Mouse (Mus musculus): ENCODE results near the gene Vmn1r107. TPM values are rescaled to one million over a fixed set of nuclear protein-coding genes. Genes with fewer than 3 reads are reported as not detected.
"Not testable (repeated sequence)": the region's sequence is repeated elsewhere in the genome, so short reads cannot be mapped to it uniquely, and the experiment has no call there.

Vmn1r107 gene
- not detected in 2 replicates for polyA plus RNA-seq (2015; fragmentation: Nextera tagmentation; extraction: Ambion mirVana)

- H3K9me3 ChIP-seq (replicated peaks; ENCODE audit: low read length); H3K27me3 ChIP-seq (ENCODE audit: insufficient read depth, low read length); H3K4me3 ChIP-seq (replicated peaks; ENCODE audit: low read depth, low read length); H3K4me1 ChIP-seq (replicated peaks; ENCODE audit: insufficient read depth, low read length); H3K9ac ChIP-seq (ENCODE audit: low read depth, low read length); ATAC-seq (replicated peaks; ENCODE audit: low FRiP score, low read depth); H3K27ac ChIP-seq; H3K36me3 ChIP-seq (ENCODE audit: insufficient read depth, low read length); H3K4me2 ChIP-seq (ENCODE audit: low read length); DNase-seq (ENCODE audit: low spot score): not testable (repeated sequence)
- WGBS: no CpG with 5 or more reads among the region's 3 CpGs
These were observed at the start of gene Vmn1r107 for GRCm38 (mm10) chr7:20668618-20669017. Vmn1r107 (plus strand) TSS chr7:20668918.

DNA sequence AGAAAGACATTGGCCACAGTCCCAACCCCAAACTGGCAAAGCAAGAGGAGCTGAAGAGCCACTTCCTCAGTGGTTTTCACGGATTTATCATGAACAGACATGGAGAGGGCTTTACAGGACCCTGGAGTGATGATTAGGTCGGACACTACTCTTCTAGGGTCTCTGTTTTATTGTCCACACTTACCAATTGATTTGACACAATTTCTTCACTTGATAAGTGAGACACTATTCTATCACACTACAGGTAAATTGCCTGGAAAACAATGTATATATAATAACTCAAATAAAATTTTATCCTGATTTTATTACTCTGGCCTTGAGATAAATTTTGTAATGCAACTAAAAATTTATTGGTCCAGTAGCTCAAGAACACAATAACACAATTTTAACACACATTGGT, 34.4 kb downstream of the Vmn1r107 start, which contains the start of gene Vmn1r111:
TSS of gene Vmn1r111 (minus strand) at position 101 of the 400 bp plus-strand sequence.
- ATAC-seq (replicated peaks; ENCODE audit: low FRiP score, low read depth); H3K27me3 ChIP-seq (ENCODE audit: insufficient read depth, low read length); H3K36me3 ChIP-seq (ENCODE audit: insufficient read depth, low read length); H3K9ac ChIP-seq (ENCODE audit: low read depth, low read length); H3K4me1 ChIP-seq (replicated peaks; ENCODE audit: insufficient read depth, low read length); H3K9me3 ChIP-seq (replicated peaks; ENCODE audit: low read length); H3K4me2 ChIP-seq (ENCODE audit: low read length); H3K4me3 ChIP-seq (replicated peaks; ENCODE audit: low read depth, low read length); H3K27ac ChIP-seq; DNase-seq (ENCODE audit: low spot score): not testable (repeated sequence)
- no CpG with 5 or more reads among the region's 2 CpGs for WGBS

Other genes with a start within 250 kb of the Vmn1r107 start
- not detected in 2 replicates for gene Vmn1r101, start 226.3 kb upstream of the Vmn1r107 start, polyA plus RNA-seq (2015; fragmentation: Nextera tagmentation; extraction: Ambion mirVana)
- gene Gm10670, start 194.0 kb upstream of the Vmn1r107 start, polyA plus RNA-seq (2015; fragmentation: Nextera tagmentation; extraction: Ambion mirVana): not detected in 2 replicates
- not detected in 2 replicates for gene Vmn1r103, start 158.4 kb upstream of the Vmn1r107 start, polyA plus RNA-seq (2015; fragmentation: Nextera tagmentation; extraction: Ambion mirVana)
- not detected in 2 replicates for gene Vmn1r104, start 135.1 kb upstream of the Vmn1r107 start, polyA plus RNA-seq (2015; fragmentation: Nextera tagmentation; extraction: Ambion mirVana)
- gene Gm5726, start 123.2 kb upstream of the Vmn1r107 start, polyA plus RNA-seq (2015; fragmentation: Nextera tagmentation; extraction: Ambion mirVana): not detected in 2 replicates
- gene Gm4141, start 92.7 kb upstream of the Vmn1r107 start, polyA plus RNA-seq (2015; fragmentation: Nextera tagmentation; extraction: Ambion mirVana): not detected in 2 replicates
- gene Gm4513, start 69.9 kb upstream of the Vmn1r107 start, polyA plus RNA-seq (2015; fragmentation: Nextera tagmentation; extraction: Ambion mirVana): not detected in 2 replicates
- gene Vmn1r111, start 34.3 kb downstream of the Vmn1r107 start, polyA plus RNA-seq (2015; fragmentation: Nextera tagmentation; extraction: Ambion mirVana): not detected in 2 replicates
- gene Gm10668, start 61.7 kb downstream of the Vmn1r107 start, polyA plus RNA-seq (2015; fragmentation: Nextera tagmentation; extraction: Ambion mirVana): not detected in 2 replicates
- not detected in 2 replicates for gene Vmn1r112, start 102.3 kb downstream of the Vmn1r107 start, polyA plus RNA-seq (2015; fragmentation: Nextera tagmentation; extraction: Ambion mirVana)
- gene Vmn1r113, start 118.4 kb downstream of the Vmn1r107 start, polyA plus RNA-seq (2015; fragmentation: Nextera tagmentation; extraction: Ambion mirVana): not detected in 2 replicates
- gene Vmn1r114, start 143.3 kb downstream of the Vmn1r107 start, polyA plus RNA-seq (2015; fragmentation: Nextera tagmentation; extraction: Ambion mirVana): not detected in 2 replicates
- not detected in 2 replicates for gene Vmn1r115, start 176.1 kb downstream of the Vmn1r107 start, polyA plus RNA-seq (2015; fragmentation: Nextera tagmentation; extraction: Ambion mirVana)
- not detected in 2 replicates for gene Vmn1r116, start 203.3 kb downstream of the Vmn1r107 start, polyA plus RNA-seq (2015; fragmentation: Nextera tagmentation; extraction: Ambion mirVana)
- gene Vmn1r117, start 215.2 kb downstream of the Vmn1r107 start, polyA plus RNA-seq (2015; fragmentation: Nextera tagmentation; extraction: Ambion mirVana): not detected in 2 replicates
- not detected in 2 replicates for gene Vmn1r118, start 243.4 kb downstream of the Vmn1r107 start, polyA plus RNA-seq (2015; fragmentation: Nextera tagmentation; extraction: Ambion mirVana)

Measured in kidney, postnatal 0 days (tissue).